Mouse (Mus musculus): ENCODE measurements around the gene Gars. TPM values are rescaled to one million over a fixed set of nuclear protein-coding genes. Genes with fewer than 3 reads are reported as not detected.

The Gars gene
- 10 to 100 TPM; 58.9 to 64.3 TPM for total RNA-seq (2021)
- long read RNA-seq, experiment 1, transcript Gars-201 (17 exons, 2,380 nt), result major isoform, 99 of 105 reads
- long read RNA-seq, experiment 1, partial matches to known transcripts, result 5 of 105 reads
- long read RNA-seq, experiment 1, other reads (novel, unspliced or antisense), result 1 of 105 reads
- long read RNA-seq, experiment 2, transcript Gars-201 (17 exons, 2,380 nt), result major isoform, 86 of 94 reads
- long read RNA-seq, experiment 2, partial matches to known transcripts, result 5 of 94 reads
- long read RNA-seq, experiment 2, other reads (novel, unspliced or antisense), result 3 of 94 reads

- DNase-seq, result peak; percentile 88
- intact Hi-C loops (cut with DNase I; ENCODE audit: low total_unique reads), result no loop called here
These were observed at the start of gene Gars for GRCm38 (mm10) chr6:55037799-55038670. Gene Gars (plus strand): TSS chr6:55038007.

DNA sequence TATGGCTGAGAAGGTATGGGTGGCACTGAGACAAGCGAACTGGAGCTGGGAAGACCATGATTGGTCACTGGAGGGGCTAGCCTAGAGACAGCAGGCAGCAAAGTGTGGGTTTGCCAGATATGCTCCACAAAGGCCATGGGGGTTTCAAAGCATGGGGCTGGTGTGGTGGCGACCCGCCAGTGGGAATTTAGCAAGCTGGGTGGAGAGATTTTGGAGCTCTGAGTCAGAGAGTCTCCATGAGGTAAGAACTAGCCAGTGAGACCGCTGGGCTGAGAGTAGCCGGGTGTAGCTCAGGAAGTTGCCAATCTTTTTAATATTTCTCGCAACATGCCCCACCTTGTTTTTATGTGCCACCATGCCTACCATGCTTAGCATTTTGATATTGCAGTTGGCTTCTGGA is 49.7 kb upstream of the Gars start:
- no peak for DNase-seq
- intact Hi-C loops (cut with DNase I; ENCODE audit: low total_unique reads), result no loop called here

GRCm38 (mm10) chr6:54991189-54991588 is 46.6 kb upstream of the Gars start:
- intact Hi-C loops (cut with DNase I; ENCODE audit: low total_unique reads), result loop anchor here (5.0 kb wide), 1 partner anchor 69 kb away; no protein-coding TSS in a partner anchor
- no peak for DNase-seq

GRCm38 (mm10) chr6:54992141-54992540 is 45.7 kb upstream of the Gars start:
- intact Hi-C loops (cut with DNase I; ENCODE audit: low total_unique reads), result loop anchor here (5.0 kb wide), 1 partner anchor 70 kb away; no protein-coding TSS in a partner anchor
- DNase-seq, result no peak

DNA sequence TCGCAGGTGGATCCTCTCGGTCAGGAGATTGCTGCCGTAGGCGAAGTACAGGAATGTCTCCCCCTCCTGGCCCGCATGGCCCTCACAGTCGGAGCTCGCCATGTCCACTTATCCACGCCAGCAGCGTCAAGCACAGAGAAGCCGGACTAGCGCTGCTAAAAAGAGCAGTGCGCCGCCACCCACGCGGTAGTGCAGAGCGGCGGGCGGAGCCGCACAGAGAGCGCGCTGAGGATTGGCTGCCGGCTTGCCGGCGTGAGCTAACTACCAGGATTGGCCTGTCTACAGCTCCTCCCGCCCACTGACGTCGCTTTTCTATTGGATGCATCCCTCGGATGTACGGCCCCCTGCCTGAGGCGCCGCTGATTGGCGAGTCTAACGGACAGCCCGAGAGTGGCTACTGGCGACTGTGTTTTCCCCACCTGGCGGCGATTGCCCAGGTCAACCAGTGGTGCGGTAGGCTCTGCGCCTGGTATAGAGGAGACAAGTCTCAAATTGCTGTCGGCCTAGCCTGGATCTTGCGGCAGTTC is 45.0 kb upstream of the Gars start, which contains the start of gene Ggct:
Gene Ggct, minus strand, starts transcription at position 217 of the 527 bp plus-strand sequence.
- intact Hi-C loops (cut with DNase I; ENCODE audit: low total_unique reads), result loop anchor here (5.0 kb wide), 1 partner anchor 70 kb away; no protein-coding TSS in a partner anchor
- DNase-seq, result peak; percentile 96

GRCm38 (mm10) chr6:54996361-54996760 is 41.4 kb upstream of the Gars start:
- DNase-seq, result no peak
- intact Hi-C loops (cut with DNase I; ENCODE audit: low total_unique reads), result no loop called here

- intact Hi-C loops (cut with DNase I; ENCODE audit: low total_unique reads), result no loop called here
- no peak for DNase-seq
These were observed 40.1 kb upstream of the Gars start for GRCm38 (mm10) chr6:54997726-54998125.

GRCm38 (mm10) chr6:55001320-55001719 is 36.5 kb upstream of the Gars start:
- intact Hi-C loops (cut with DNase I; ENCODE audit: low total_unique reads), result loop anchor here (10.0 kb wide), 1 partner anchor 297 kb away; no protein-coding TSS in a partner anchor

GRCm38 (mm10) chr6:55002438-55002837 is 35.4 kb upstream of the Gars start:
- intact Hi-C loops (cut with DNase I; ENCODE audit: low total_unique reads), result loop anchor here (10.0 kb wide), 1 partner anchor 298 kb away; no protein-coding TSS in a partner anchor
- no peak for DNase-seq

More at GRCm38 (mm10) chr6:55001320-55001719, 36.5 kb upstream of the Gars start:
- no peak for DNase-seq

- DNase-seq, result no peak
- intact Hi-C loops (cut with DNase I; ENCODE audit: low total_unique reads), result loop anchor here (10.0 kb wide), 1 partner anchor 299 kb away; no protein-coding TSS in a partner anchor
These were observed 34.2 kb upstream of the Gars start for GRCm38 (mm10) chr6:55003559-55003958.

GRCm38 (mm10) chr6:55008401-55008800 is 29.4 kb upstream of the Gars start:
- no peak for DNase-seq
- intact Hi-C loops (cut with DNase I; ENCODE audit: low total_unique reads), result loop anchor here (10.0 kb wide), 1 partner anchor 304 kb away; no protein-coding TSS in a partner anchor

- intact Hi-C loops (cut with DNase I; ENCODE audit: low total_unique reads), result loop anchor here (5.0 to 10.0 kb wide), 2 partner anchors 87 to 305 kb away; no protein-coding TSS in a partner anchor
- DNase-seq, result no peak
These were observed 28.2 kb upstream of the Gars start for GRCm38 (mm10) chr6:55009391-55010230.

DNA sequence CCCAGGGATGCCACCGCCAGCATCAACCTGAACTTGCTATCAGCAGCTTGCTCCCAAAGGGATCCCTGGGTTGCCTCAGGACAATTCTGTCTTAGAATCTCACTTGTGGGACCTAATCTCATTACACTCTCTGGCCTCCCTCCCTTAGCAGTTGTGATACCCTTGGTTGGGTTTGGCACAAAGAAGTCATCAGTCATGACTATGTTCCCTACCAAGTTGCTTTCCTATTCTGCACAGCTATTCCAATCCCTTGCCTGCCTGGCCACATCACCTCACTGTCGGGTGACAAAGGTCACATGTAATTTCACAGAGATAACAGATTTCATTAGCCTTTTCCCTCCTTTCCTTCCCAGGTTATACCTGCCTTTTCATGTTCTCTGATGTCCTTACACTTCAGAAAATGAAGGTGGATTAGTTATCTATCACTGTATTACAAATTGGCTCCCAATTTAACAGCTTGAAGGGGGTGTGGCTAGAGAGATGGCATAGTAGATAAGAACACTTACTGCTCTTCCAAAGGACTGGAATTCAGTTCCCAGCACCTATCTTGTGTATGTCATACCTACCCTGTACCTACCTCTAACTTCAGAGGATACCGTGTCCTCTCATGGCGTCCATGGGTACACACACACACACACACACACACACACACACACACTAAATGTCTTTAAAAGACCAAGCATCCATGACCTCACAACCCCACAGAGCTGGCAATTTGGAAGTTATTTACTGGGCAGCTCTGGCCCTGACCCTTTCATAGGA is 27.3 kb upstream of the Gars start:
- intact Hi-C loops (cut with DNase I; ENCODE audit: low total_unique reads), result loop anchor here (5.0 kb wide), 1 partner anchor 88 kb away; no protein-coding TSS in a partner anchor
- DNase-seq, result no peak

GRCm38 (mm10) chr6:55012516-55012915 is 25.3 kb upstream of the Gars start:
- no peak for DNase-seq
- intact Hi-C loops (cut with DNase I; ENCODE audit: low total_unique reads), result loop anchor here (5.0 kb wide), 1 partner anchor 90 kb away; no protein-coding TSS in a partner anchor

- intact Hi-C loops (cut with DNase I; ENCODE audit: low total_unique reads), result loop anchor here (5.0 kb wide), 1 partner anchor 92 kb away; no protein-coding TSS in a partner anchor
- no peak for DNase-seq
These were observed 23.6 kb upstream of the Gars start for GRCm38 (mm10) chr6:55014184-55014583.

DNA sequence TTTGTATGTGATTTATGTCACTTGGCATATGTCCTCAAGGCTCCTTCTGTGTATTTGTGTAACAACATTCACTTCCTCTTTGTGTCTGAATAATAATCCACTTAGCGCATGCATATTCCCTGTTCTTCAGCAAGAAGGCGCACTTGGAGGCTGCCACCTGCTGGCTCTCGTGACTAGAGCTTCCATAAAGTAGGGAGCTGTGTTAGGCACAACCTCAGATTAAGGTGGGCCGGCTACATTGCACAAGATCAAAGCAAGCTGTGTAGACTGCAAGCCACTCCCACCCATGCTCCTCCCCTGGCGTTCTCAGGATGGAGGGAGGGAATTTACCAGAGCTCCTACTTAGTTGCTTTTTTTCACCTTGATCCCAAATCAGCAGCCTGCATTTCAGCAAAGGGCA is 21.6 kb upstream of the Gars start:
- DNase-seq, result no peak
- intact Hi-C loops (cut with DNase I; ENCODE audit: low total_unique reads), result loop anchor here (5.0 kb wide), 1 partner anchor 151 kb away; no protein-coding TSS in a partner anchor

DNA sequence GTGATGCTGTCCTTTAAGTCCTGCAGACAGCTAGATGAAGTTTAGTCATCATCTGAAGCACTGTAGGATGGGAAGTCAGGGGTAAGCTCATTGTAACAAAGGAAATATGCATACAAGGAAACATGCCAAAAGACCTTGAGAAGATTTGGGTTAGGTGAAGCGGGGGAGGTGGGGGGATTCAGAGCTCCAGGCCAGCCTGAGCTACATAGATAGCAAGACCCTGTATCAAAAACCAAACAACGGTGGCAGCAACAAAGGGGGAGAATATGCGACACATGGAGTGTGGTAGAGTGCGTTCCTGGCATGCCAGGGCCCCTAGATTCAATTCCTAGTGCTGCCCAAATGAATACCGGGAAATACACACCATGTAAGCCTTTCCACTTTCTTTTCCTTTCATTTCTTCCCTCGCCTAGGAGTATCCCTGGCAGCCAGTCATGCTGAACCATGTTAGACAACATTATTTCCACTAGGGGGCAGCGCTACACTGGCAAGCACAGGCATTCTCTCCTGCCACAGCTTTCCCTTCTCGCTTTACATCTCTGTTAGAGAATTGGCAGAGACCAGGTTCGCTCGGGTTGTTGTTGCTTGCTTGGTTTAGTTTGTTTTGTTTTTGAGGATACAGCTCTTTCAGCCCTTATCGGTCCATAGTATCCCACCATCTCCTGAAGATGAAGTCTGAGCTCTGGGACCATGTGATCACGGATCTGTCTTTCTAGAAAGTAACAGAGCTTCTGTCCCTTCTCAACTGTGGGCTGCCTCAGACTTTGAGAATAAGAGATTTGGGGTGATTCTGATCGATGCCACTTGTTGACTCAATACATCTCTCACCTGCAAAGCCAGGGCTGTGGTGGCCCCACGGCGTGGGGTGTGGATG is 20.9 kb upstream of the Gars start:
- intact Hi-C loops (cut with DNase I; ENCODE audit: low total_unique reads), result loop anchor here (5.0 kb wide), 1 partner anchor 150 kb away; no protein-coding TSS in a partner anchor
- DNase-seq, result peak; percentile 58

Measured in gastrocnemius, postnatal 14 days (tissue).